Comparison of ENCODE assay signal across 13 mouse cellular contexts in the genomic region with DNA sequence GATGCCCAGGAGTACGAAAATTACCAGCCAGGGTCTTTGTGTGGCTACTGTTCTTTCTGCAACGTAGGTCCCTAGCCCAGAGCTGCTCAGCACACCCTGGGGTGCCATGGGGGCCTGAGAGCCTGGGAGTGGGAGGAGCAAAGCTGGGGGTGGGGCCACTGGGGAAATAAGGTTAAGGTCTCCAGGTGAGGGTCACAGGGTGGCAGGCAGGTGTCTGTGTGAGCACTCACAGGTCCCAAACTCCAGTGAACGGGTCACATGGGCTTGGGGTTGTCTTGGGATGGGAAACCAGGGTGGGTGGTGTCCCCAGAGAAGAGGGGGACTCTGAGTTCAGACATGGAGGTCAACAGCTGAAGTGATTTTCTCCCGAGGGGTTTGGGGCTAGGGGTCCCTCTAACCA. TPM values are rescaled to one million over a fixed set of nuclear protein-coding genes. Genes with fewer than 3 reads are reported as not detected.
A peak's percentile ranks its signal among the peaks of the same experiment; 100 is the strongest.
DNase-seq lines count a peak whose midpoint lies in the region; ATAC-seq and TF ChIP-seq lines count a peak whose summit lies in the region.
"Had no signal": no experiment of that assay in that cellular context is flagged by ENCODE, and none has a peak within 500 bp of the region (broad histone marks: within the 10 kb centered on the region; RNA-seq: fewer than 3 reads in every experiment).

No protein-coding gene starts in this region.

- no peaks in the 10 kb centered on the region; the same call in 1 of the 2 replicates for H3K27me3 ChIP-seq in kidney, embryonic 15.5 days
- H3K27me3 ChIP-seq in intestine, embryonic 15.5 days (replicated peaks): no peaks in the 10 kb centered on the region
- H3K27me3 ChIP-seq in stomach, embryonic 16.5 days (ENCODE audit: control insufficient read depth, insufficient read depth, low read length): no peaks in the 10 kb centered on the region
- H3K27me3 ChIP-seq in midbrain, embryonic 14.5 days (ENCODE audit: control insufficient read depth, insufficient read depth, low read length): peaks cover 8% of the 10 kb centered on the region; the same call in 1 of the 2 replicates

- 20% methylated on average over 4 of the region's 4 CpGs for WGBS in kidney, embryonic 15.5 days
- WGBS in intestine, embryonic 15.5 days: 19% methylated on average over 4 of the region's 4 CpGs
- 23% methylated on average over 4 of the region's 4 CpGs for WGBS in stomach, embryonic 16.5 days
- 18% methylated on average over 4 of the region's 4 CpGs for WGBS in midbrain, embryonic 14.5 days

- H3K4me3 ChIP-seq in gastrocnemius, adult 2 months: peak overlapping the region; percentile 90
- 0 out of 2 replicates have a peak overlapping the region, but pooled peaks have one; percentile 59 for H3K4me3 ChIP-seq in kidney, embryonic 15.5 days (replicated peaks)
- H3K4me3 ChIP-seq in intestine, embryonic 15.5 days (replicated peaks): no peak overlapping the region
- 0 out of 2 replicates have a peak overlapping the region, but pooled peaks have one; percentile 13 for H3K4me3 ChIP-seq in stomach, embryonic 16.5 days (replicated peaks; ENCODE audit: low read length)
- no peak overlapping the region for H3K4me3 ChIP-seq in midbrain, embryonic 14.5 days (replicated peaks; ENCODE audit: low read depth, low read length)
- H3K4me3 ChIP-seq: midbrain, embryonic 15.5 days; neural tube, embryonic 12.5 days had no signal

- H3K9me3 ChIP-seq in kidney, embryonic 15.5 days (replicated peaks): no peaks in the 10 kb centered on the region
- H3K9me3 ChIP-seq in intestine, embryonic 15.5 days: no peaks in the 10 kb centered on the region
- no peaks in the 10 kb centered on the region for H3K9me3 ChIP-seq in stomach, embryonic 16.5 days (replicated peaks; ENCODE audit: control insufficient read depth, low read length)
- H3K9me3 ChIP-seq in midbrain, embryonic 14.5 days (ENCODE audit: control insufficient read depth, low read length): no peaks in the 10 kb centered on the region
- H3K9me3 ChIP-seq: G1E; midbrain, embryonic 15.5 days; neural tube, embryonic 12.5 days had no signal

- H3K4me1 ChIP-seq in kidney, embryonic 15.5 days: peaks cover 74% of the 10 kb centered on the region
- H3K4me1 ChIP-seq in intestine, embryonic 15.5 days (replicated peaks): peaks cover 58% of the 10 kb centered on the region
- peaks cover 53% of the 10 kb centered on the region for H3K4me1 ChIP-seq in stomach, embryonic 16.5 days (ENCODE audit: control insufficient read depth, insufficient read depth, low read length)
- H3K4me1 ChIP-seq in midbrain, embryonic 14.5 days (ENCODE audit: control insufficient read depth, insufficient read depth, low read length): peaks cover 28% of the 10 kb centered on the region

- peak overlapping the region; percentile 99 for H3K27ac ChIP-seq in gastrocnemius, adult 2 months
- H3K27ac ChIP-seq in kidney, embryonic 15.5 days: no peak overlapping the region
- H3K27ac ChIP-seq in intestine, embryonic 15.5 days: 0 out of 2 replicates have a peak overlapping the region, but pooled peaks have one; percentile 25
- H3K27ac ChIP-seq in stomach, embryonic 16.5 days (ENCODE audit: low read length): no peak overlapping the region
- no peak overlapping the region for H3K27ac ChIP-seq in midbrain, embryonic 14.5 days (replicated peaks; ENCODE audit: low read depth, low read length)
- H3K27ac ChIP-seq: midbrain, embryonic 15.5 days; neural tube, embryonic 12.5 days had no signal

- no peak for DNase-seq in gastrocnemius, adult 2 months
- DNase-seq in gastrocnemius, postnatal 10 days: no peak
- DNase-seq in kidney, postnatal 14 days: no peak
- no peak for DNase-seq in midbrain, embryonic 14.5 days
- no peak for DNase-seq in layer of hippocampus, postnatal 36 days

- H3K36me3 ChIP-seq in kidney, embryonic 15.5 days: no peaks in the 10 kb centered on the region
- H3K36me3 ChIP-seq in intestine, embryonic 15.5 days: no peaks in the 10 kb centered on the region
- H3K36me3 ChIP-seq in stomach, embryonic 16.5 days (ENCODE audit: control insufficient read depth, insufficient read depth, low read length): no peaks in the 10 kb centered on the region
- no peaks in the 10 kb centered on the region; the same call in 1 of the 2 replicates for H3K36me3 ChIP-seq in midbrain, embryonic 14.5 days (ENCODE audit: control insufficient read depth, insufficient read depth, low read length)
- H3K36me3 ChIP-seq: G1E; midbrain, embryonic 15.5 days had no signal

- intact Hi-C loops in gastrocnemius, adult 2 months (cut with DNase I): no loop called here

- ATAC-seq in kidney, embryonic 15.5 days (replicated peaks; ENCODE audit: low FRiP score): no peak
- ATAC-seq in intestine, embryonic 15.5 days: no peak
- no peak for ATAC-seq in stomach, embryonic 16.5 days (ENCODE audit: insufficient read depth, low FRiP score)
- no peak for ATAC-seq in midbrain, embryonic 14.5 days (ENCODE audit: low FRiP score, low TSS enrichment)
- ATAC-seq: midbrain, embryonic 15.5 days had no signal

- no peak for TF ChIP-seq CTCF in gastrocnemius, adult 2 months (IDR thresholded peaks at IDR 0.05)

- H3K4me2 ChIP-seq in kidney, embryonic 15.5 days: peak overlapping the region; percentile 86
- H3K4me2 ChIP-seq in intestine, embryonic 15.5 days (replicated peaks): peak overlapping the region; percentile 92
- peak overlapping the region; percentile 72; the same call in 1 of the 2 replicates for H3K4me2 ChIP-seq in stomach, embryonic 16.5 days (ENCODE audit: low read depth, low read length)
- H3K4me2 ChIP-seq in midbrain, embryonic 14.5 days (ENCODE audit: low read length): no peak overlapping the region
- H3K4me2 ChIP-seq: midbrain, embryonic 15.5 days had no signal

- H3K9ac ChIP-seq in kidney, embryonic 15.5 days: no peak overlapping the region
- H3K9ac ChIP-seq in intestine, embryonic 15.5 days: no peak overlapping the region
- H3K9ac ChIP-seq in stomach, embryonic 16.5 days (ENCODE audit: low read length): 0 out of 2 replicates have a peak overlapping the region, but pooled peaks have one; percentile 11
- no peak overlapping the region for H3K9ac ChIP-seq in midbrain, embryonic 14.5 days (replicated peaks; ENCODE audit: low read length)
- H3K9ac ChIP-seq: midbrain, embryonic 15.5 days; neural tube, embryonic 12.5 days had no signal

RNA-seq across cellular contexts. Expression of gene Hrc, which starts 2.4 kb away (rescaled TPM):
- total RNA-seq in gastrocnemius, adult 2 months (2021): 1,000 to 10,000 TPM in 1 of 2 experiments, 100 to 1,000 TPM in 1; 818 to 1,018 TPM
- 100 to 1,000 TPM; 579 to 609 TPM for total RNA-seq in gastrocnemius, postnatal 10 days (2021)
- polyA plus RNA-seq in kidney, embryonic 15.5 days (2015; fragmentation: Nextera tagmentation; extraction: Ambion mirVana): 2.1 and 2.5 TPM in 2 replicates
- 0.97 and 1.2 TPM in 2 replicates for polyA plus RNA-seq in intestine, embryonic 15.5 days (2015; fragmentation: Nextera tagmentation; extraction: Ambion mirVana)
- 1.0 and 3.1 TPM in 2 replicates for polyA plus RNA-seq in stomach, embryonic 16.5 days (2015; fragmentation: Nextera tagmentation; extraction: Ambion mirVana)
- polyA plus RNA-seq in midbrain, embryonic 14.5 days (2014; fragmentation: Nextera tagmentation; extraction: Ambion mirVana): not detected in 2 replicates
- total RNA-seq in layer of hippocampus, postnatal 36 days (2021): under 1 TPM; 0.20 to 0.46 TPM
- polyA plus RNA-seq: G1E had no signal

RNA-seq across cellular contexts. Expression of gene Trpm4, which starts 3.9 kb away (rescaled TPM):
- total RNA-seq in gastrocnemius, adult 2 months (2021): 10 to 100 TPM; 33.9 to 34.7 TPM
- total RNA-seq in gastrocnemius, postnatal 10 days (2021): 10 to 100 TPM; 25.5 to 35.2 TPM
- 17.4 and 19.0 TPM in 2 replicates for polyA plus RNA-seq in kidney, embryonic 15.5 days (2015; fragmentation: Nextera tagmentation; extraction: Ambion mirVana)
- polyA plus RNA-seq in intestine, embryonic 15.5 days (2015; fragmentation: Nextera tagmentation; extraction: Ambion mirVana): 20.4 and 29.1 TPM in 2 replicates
- polyA plus RNA-seq in stomach, embryonic 16.5 days (2015; fragmentation: Nextera tagmentation; extraction: Ambion mirVana): 30.1 and 32.2 TPM in 2 replicates
- 8.4 and 9.5 TPM in 2 replicates for polyA plus RNA-seq in midbrain, embryonic 14.5 days (2014; fragmentation: Nextera tagmentation; extraction: Ambion mirVana)
- 10 to 100 TPM; 12.9 to 14.8 TPM for total RNA-seq in layer of hippocampus, postnatal 36 days (2021)

RNA-seq across cellular contexts. Expression of gene Ppfia3, which starts 29.4 kb away (rescaled TPM):
- under 1 TPM; 0.08 to 0.10 TPM for total RNA-seq in gastrocnemius, adult 2 months (2021)
- total RNA-seq in gastrocnemius, postnatal 10 days (2021): under 1 TPM; 0.89 to 0.97 TPM
- polyA plus RNA-seq in kidney, embryonic 15.5 days (2015; fragmentation: Nextera tagmentation; extraction: Ambion mirVana): 6.7 and 7.5 TPM in 2 replicates
- 5.6 and 6.9 TPM in 2 replicates for polyA plus RNA-seq in intestine, embryonic 15.5 days (2015; fragmentation: Nextera tagmentation; extraction: Ambion mirVana)
- polyA plus RNA-seq in stomach, embryonic 16.5 days (2015; fragmentation: Nextera tagmentation; extraction: Ambion mirVana): 5.5 and 6.3 TPM in 2 replicates
- 26.9 and 28.0 TPM in 2 replicates for polyA plus RNA-seq in midbrain, embryonic 14.5 days (2014; fragmentation: Nextera tagmentation; extraction: Ambion mirVana)
- 100 to 1,000 TPM; 126 to 128 TPM for total RNA-seq in layer of hippocampus, postnatal 36 days (2021)
- total RNA-seq: common myeloid progenitor, adult 5-6 weeks had no signal

RNA-seq across cellular contexts. Expression of gene Lin7b, which starts 32.9 kb away (rescaled TPM):
- not detected for total RNA-seq in gastrocnemius, adult 2 months (2021)
- 1 to 10 TPM; 1.9 to 2.0 TPM for total RNA-seq in gastrocnemius, postnatal 10 days (2021)
- 0.41 and 0.96 TPM in 2 replicates for polyA plus RNA-seq in kidney, embryonic 15.5 days (2015; fragmentation: Nextera tagmentation; extraction: Ambion mirVana)
- 1.9 and 2.4 TPM in 2 replicates for polyA plus RNA-seq in intestine, embryonic 15.5 days (2015; fragmentation: Nextera tagmentation; extraction: Ambion mirVana)
- 4.6 and 5.5 TPM in 2 replicates for polyA plus RNA-seq in stomach, embryonic 16.5 days (2015; fragmentation: Nextera tagmentation; extraction: Ambion mirVana)
- polyA plus RNA-seq in midbrain, embryonic 14.5 days (2014; fragmentation: Nextera tagmentation; extraction: Ambion mirVana): 11.6 and 26.5 TPM in 2 replicates
- total RNA-seq in layer of hippocampus, postnatal 36 days (2021): 100 to 1,000 TPM; 133 to 154 TPM
- polyA plus RNA-seq: liver, embryonic 16.5 days had no signal

RNA-seq across cellular contexts. Expression of gene Snrnp70, which starts 58.1 kb away (rescaled TPM):
- total RNA-seq in gastrocnemius, adult 2 months (2021): 10 to 100 TPM; 87.9 to 90.7 TPM
- total RNA-seq in gastrocnemius, postnatal 10 days (2021): 100 to 1,000 TPM; 123 to 156 TPM
- polyA plus RNA-seq in kidney, embryonic 15.5 days (2015; fragmentation: Nextera tagmentation; extraction: Ambion mirVana): 225 and 242 TPM in 2 replicates
- polyA plus RNA-seq in intestine, embryonic 15.5 days (2015; fragmentation: Nextera tagmentation; extraction: Ambion mirVana): 195 and 200 TPM in 2 replicates
- polyA plus RNA-seq in stomach, embryonic 16.5 days (2015; fragmentation: Nextera tagmentation; extraction: Ambion mirVana): 150 and 162 TPM in 2 replicates
- polyA plus RNA-seq in midbrain, embryonic 14.5 days (2014; fragmentation: Nextera tagmentation; extraction: Ambion mirVana): 80.6 and 135 TPM in 2 replicates
- 100 to 1,000 TPM; 379 to 450 TPM for total RNA-seq in layer of hippocampus, postnatal 36 days (2021)

Comparison
In these comparisons a context has a peak if more than half of its experiments do, and no peak if none do; other contexts are left out.
1. H3K27ac ChIP-seq: peak in gastrocnemius, adult 2 months (single experiment) and intestine, embryonic 15.5 days (single experiment); none in kidney, embryonic 15.5 days (single experiment), stomach, embryonic 16.5 days (single experiment) and midbrain, embryonic 14.5 days (single experiment).
2. H3K4me3 ChIP-seq: peak in gastrocnemius, adult 2 months (single experiment), kidney, embryonic 15.5 days (single experiment) and stomach, embryonic 16.5 days (single experiment); none in intestine, embryonic 15.5 days (single experiment) and midbrain, embryonic 14.5 days (single experiment).